Mouse (Mus musculus): ENCODE results near the gene 1700030K09Rik. TPM values are rescaled to one million over a fixed set of nuclear protein-coding genes. Genes with fewer than 3 reads are reported as not detected.

The 1700030K09Rik gene
- polyA plus RNA-seq (2012; rRNA removed) = 7.2 and 9.5 TPM in 2 replicates

DNA sequence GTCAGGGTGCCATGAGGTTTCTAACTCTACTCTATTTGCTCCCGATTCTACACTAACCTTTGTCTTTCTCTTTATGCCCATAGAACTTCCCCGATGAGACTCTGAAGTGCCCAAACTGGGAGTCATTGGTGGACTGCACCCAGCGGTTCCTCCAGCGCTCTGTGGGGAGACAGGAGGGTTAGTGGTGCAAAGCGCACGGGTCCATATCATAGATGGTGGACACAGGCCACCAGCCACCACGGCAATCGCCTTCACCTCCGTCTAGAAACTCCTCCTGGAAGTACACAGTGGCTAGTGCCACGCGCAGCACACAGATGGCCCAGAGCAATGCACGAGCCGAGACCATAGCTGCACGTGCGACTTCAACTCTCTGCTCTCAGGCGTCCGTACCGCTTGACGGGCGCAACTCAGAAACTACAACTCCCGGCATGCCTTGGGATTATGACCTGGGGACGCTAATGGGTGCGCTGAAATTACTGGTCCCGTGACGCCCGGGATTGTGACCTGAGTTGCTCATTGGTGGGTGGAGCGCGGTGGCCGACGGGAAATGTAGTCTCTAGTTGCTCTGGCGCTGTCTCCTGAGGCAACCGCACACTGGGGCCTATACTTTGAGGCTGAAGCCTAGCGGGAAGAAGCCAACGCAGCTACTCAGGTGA, at the start of gene 1700030K09Rik, which contains the start of gene Calr3:
Gene 1700030K09Rik, plus strand, starts transcription at position 543 of the 656 bp plus-strand sequence.
Gene Calr3, minus strand, starts transcription at position 533 of the 656 bp plus-strand sequence.
- Histone ChIP-seq H3K27me3 (ENCODE audit: control insufficient read depth, insufficient read depth, low read length) (no peaks in the 10 kb centered on the region), H3K27ac (ENCODE audit: control insufficient read depth, insufficient read depth, low read length) (no peak within 1 kb of the TSS), H3K36me3 (ENCODE audit: control insufficient read depth, insufficient read depth, low read length) (no peaks in the 10 kb centered on the region), H3K4me1 (replicated peaks; ENCODE audit: control insufficient read depth, insufficient read depth, low read length) (peaks cover 9% of the 10 kb centered on the region), H3K4me3 (ENCODE audit: control insufficient read depth, insufficient read depth, low read length) (peak within 1 kb of the TSS; percentile 41)
- TF ChIP-seq POLR2A (IDR thresholded peaks at IDR 0.05; ENCODE audit: control insufficient read depth, extremely low read depth, insufficient read depth, low read length, poor library complexity) (0 out of 2 replicates have a peak, but pooled peaks have one; percentile 42), CTCF (IDR thresholded peaks at IDR 0.05; ENCODE audit: borderline replicate concordance, control insufficient read depth, extremely low read depth, insufficient read depth, low read length, poor library complexity) (peak; percentile 52; the same call in 1 of the 2 replicates)
- 10% methylated on average over 34 of the region's 34 CpGs for WGBS
- peak; percentile 99 for DNase-seq

- no peak for DNase-seq
- 81% methylated on average over 1 of the region's 1 CpGs for WGBS
- H3K4me3 ChIP-seq (ENCODE audit: control insufficient read depth, insufficient read depth, low read length) = no peak overlapping the region
- no peak overlapping the region for H3K27ac ChIP-seq (ENCODE audit: control insufficient read depth, insufficient read depth, low read length)
- H3K36me3 ChIP-seq (ENCODE audit: control insufficient read depth, insufficient read depth, low read length) = peaks cover 11% of the 10 kb centered on the region; the same call in 1 of the 2 replicates
- no peaks in the 10 kb centered on the region for H3K27me3 ChIP-seq (ENCODE audit: control insufficient read depth, insufficient read depth, low read length)
- H3K4me1 ChIP-seq (replicated peaks; ENCODE audit: control insufficient read depth, insufficient read depth, low read length) = peaks cover 4% of the 10 kb centered on the region; the same call in 1 of the 2 replicates
- TF ChIP-seq CTCF (IDR thresholded peaks at IDR 0.05; ENCODE audit: borderline replicate concordance, control insufficient read depth, extremely low read depth, insufficient read depth, low read length, poor library complexity) (no peak), POLR2A (IDR thresholded peaks at IDR 0.05; ENCODE audit: control insufficient read depth, extremely low read depth, insufficient read depth, low read length, poor library complexity) (no peak)
These were observed 42.3 kb upstream of the 1700030K09Rik start for GRCm38 (mm10) chr8:72401381-72401780.

DNA sequence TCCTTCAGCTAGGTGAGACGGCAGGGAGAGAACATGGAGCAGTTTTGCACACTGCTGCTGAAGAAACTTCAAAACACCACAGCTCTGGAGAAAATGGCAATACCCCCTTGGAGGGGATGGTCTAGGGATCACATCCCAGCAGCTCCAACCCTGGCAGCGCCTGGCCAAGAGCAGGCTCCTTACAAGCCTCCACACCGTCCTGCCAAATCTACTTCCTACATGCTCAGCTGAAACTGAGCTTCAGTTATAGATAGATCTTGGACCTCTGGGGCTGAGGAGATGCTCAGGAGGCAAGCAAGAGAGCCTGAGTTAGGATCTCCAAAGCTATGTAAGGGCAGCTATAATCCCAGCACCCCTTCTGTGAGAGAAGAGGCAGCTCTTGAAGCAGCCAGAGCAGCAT, 40.7 kb upstream of the 1700030K09Rik start:
- H3K4me3 ChIP-seq (ENCODE audit: control insufficient read depth, insufficient read depth, low read length) = no peak overlapping the region
- TF ChIP-seq CTCF (IDR thresholded peaks at IDR 0.05; ENCODE audit: borderline replicate concordance, control insufficient read depth, extremely low read depth, insufficient read depth, low read length, poor library complexity) (no peak), POLR2A (IDR thresholded peaks at IDR 0.05; ENCODE audit: control insufficient read depth, extremely low read depth, insufficient read depth, low read length, poor library complexity) (no peak)
- peaks cover 4% of the 10 kb centered on the region; the same call in 1 of the 2 replicates for H3K4me1 ChIP-seq (replicated peaks; ENCODE audit: control insufficient read depth, insufficient read depth, low read length)
- H3K27ac ChIP-seq (ENCODE audit: control insufficient read depth, insufficient read depth, low read length) = no peak overlapping the region
- WGBS = 97% methylated on average over 3 of the region's 3 CpGs
- DNase-seq = no peak
- no peaks in the 10 kb centered on the region for H3K27me3 ChIP-seq (ENCODE audit: control insufficient read depth, insufficient read depth, low read length)
- 0 out of 2 replicates have a peak, but pooled peaks cover 4% of the 10 kb centered on the region for H3K36me3 ChIP-seq (ENCODE audit: control insufficient read depth, insufficient read depth, low read length)

DNA sequence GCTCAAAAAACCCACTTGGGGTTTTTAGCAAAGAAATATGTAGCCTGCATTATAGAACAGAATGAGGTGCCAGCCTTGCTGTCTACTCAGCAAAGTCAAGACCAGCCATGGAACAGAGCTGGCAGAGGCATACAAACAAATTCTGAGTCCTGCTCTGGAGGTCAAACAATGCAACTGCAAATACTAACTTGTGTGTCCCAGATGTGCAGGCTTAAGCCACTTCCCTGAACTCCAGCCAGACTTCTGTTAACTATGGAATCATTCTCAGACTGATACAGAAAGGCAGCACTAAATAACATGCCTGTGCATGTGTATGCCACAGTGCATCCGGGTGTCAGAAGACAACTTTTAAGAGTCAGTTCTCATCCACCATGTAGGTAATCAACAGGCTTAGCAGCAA, 35.8 kb upstream of the 1700030K09Rik start:
- Histone ChIP-seq H3K4me3 (ENCODE audit: control insufficient read depth, insufficient read depth, low read length) (no peak overlapping the region), H3K27ac (ENCODE audit: control insufficient read depth, insufficient read depth, low read length) (no peak overlapping the region), H3K4me1 (replicated peaks; ENCODE audit: control insufficient read depth, insufficient read depth, low read length) (peaks cover 17% of the 10 kb centered on the region), H3K27me3 (ENCODE audit: control insufficient read depth, insufficient read depth, low read length) (no peaks in the 10 kb centered on the region), H3K36me3 (ENCODE audit: control insufficient read depth, insufficient read depth, low read length) (no peaks in the 10 kb centered on the region)
- WGBS = 91% methylated on average over 1 of the region's 1 CpGs
- no peak for TF ChIP-seq POLR2A (IDR thresholded peaks at IDR 0.05; ENCODE audit: control insufficient read depth, extremely low read depth, insufficient read depth, low read length, poor library complexity)
- TF ChIP-seq CTCF (IDR thresholded peaks at IDR 0.05; ENCODE audit: borderline replicate concordance, control insufficient read depth, extremely low read depth, insufficient read depth, low read length, poor library complexity) = no peak
- no peak for DNase-seq

DNA sequence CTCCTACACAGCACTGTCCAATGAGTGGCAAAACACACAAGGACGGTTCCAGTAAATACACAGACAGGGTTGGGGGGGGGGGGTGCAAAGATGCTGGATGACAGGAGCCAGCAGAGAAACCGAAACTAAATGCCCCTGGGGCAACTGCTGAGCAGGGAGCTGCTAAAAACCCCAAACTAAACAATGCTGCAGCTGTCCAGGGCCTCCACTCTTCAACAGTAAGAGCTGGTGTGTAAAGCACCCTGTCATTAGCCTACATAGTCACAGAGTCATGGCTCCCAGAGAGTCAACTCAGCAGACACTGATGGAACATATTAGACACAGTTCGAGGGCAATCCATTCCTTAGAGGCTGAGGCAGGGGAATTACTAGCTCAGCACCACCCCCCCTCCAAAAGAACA, 34.2 kb upstream of the 1700030K09Rik start:
- H3K36me3 ChIP-seq (ENCODE audit: control insufficient read depth, insufficient read depth, low read length) = no peaks in the 10 kb centered on the region
- 36% methylated on average over 3 of the region's 3 CpGs for WGBS
- H3K27ac ChIP-seq (ENCODE audit: control insufficient read depth, insufficient read depth, low read length) = 0 out of 2 replicates have a peak overlapping the region, but pooled peaks have one; percentile 7
- H3K27me3 ChIP-seq (ENCODE audit: control insufficient read depth, insufficient read depth, low read length) = no peaks in the 10 kb centered on the region
- TF ChIP-seq POLR2A (IDR thresholded peaks at IDR 0.05; ENCODE audit: control insufficient read depth, extremely low read depth, insufficient read depth, low read length, poor library complexity) = no peak
- TF ChIP-seq CTCF (IDR thresholded peaks at IDR 0.05; ENCODE audit: borderline replicate concordance, control insufficient read depth, extremely low read depth, insufficient read depth, low read length, poor library complexity) = no peak
- DNase-seq = no peak
- H3K4me1 ChIP-seq (replicated peaks; ENCODE audit: control insufficient read depth, insufficient read depth, low read length) = peaks cover 17% of the 10 kb centered on the region
- no peak overlapping the region for H3K4me3 ChIP-seq (ENCODE audit: control insufficient read depth, insufficient read depth, low read length)

GRCm38 (mm10) chr8:72413839-72414238, 29.8 kb upstream of the 1700030K09Rik start:
- Histone ChIP-seq H3K4me1 (replicated peaks; ENCODE audit: control insufficient read depth, insufficient read depth, low read length) (peaks cover 20% of the 10 kb centered on the region), H3K4me3 (ENCODE audit: control insufficient read depth, insufficient read depth, low read length) (no peak overlapping the region), H3K27me3 (ENCODE audit: control insufficient read depth, insufficient read depth, low read length) (no peaks in the 10 kb centered on the region), H3K27ac (ENCODE audit: control insufficient read depth, insufficient read depth, low read length) (no peak overlapping the region), H3K36me3 (ENCODE audit: control insufficient read depth, insufficient read depth, low read length) (no peaks in the 10 kb centered on the region)
- TF ChIP-seq POLR2A (IDR thresholded peaks at IDR 0.05; ENCODE audit: control insufficient read depth, extremely low read depth, insufficient read depth, low read length, poor library complexity) (no peak), CTCF (IDR thresholded peaks at IDR 0.05; ENCODE audit: borderline replicate concordance, control insufficient read depth, extremely low read depth, insufficient read depth, low read length, poor library complexity) (no peak)
- WGBS = 96% methylated on average over 7 of the region's 7 CpGs
- DNase-seq = no peak
